Comparison of ENCODE assay signal across 8 mouse cellular contexts in genomic region chr5:49090122-49090680, GRCm38 (mm10).
DNase-seq lines count a peak whose midpoint lies in the region; ATAC-seq lines count a peak whose summit lies in the region.

No protein-coding gene starts in this region.

- no peaks in the 10 kb centered on the region for H3K9me3 ChIP-seq in intestine, embryonic 14.5 days (ENCODE audit: control insufficient read depth, low read length)
- no peaks in the 10 kb centered on the region for H3K9me3 ChIP-seq in midbrain, embryonic 10.5 days (replicated peaks)

- H3K27ac ChIP-seq in intestine, embryonic 14.5 days (ENCODE audit: low read depth), result no peak overlapping the region
- H3K27ac ChIP-seq in midbrain, embryonic 10.5 days (replicated peaks), result no peak overlapping the region

- 9% methylated on average over 6 of the region's 6 CpGs for WGBS in intestine, embryonic 14.5 days
- WGBS in midbrain, embryonic 10.5 days, result 15% methylated on average over 6 of the region's 6 CpGs

- no peak overlapping the region for H3K9ac ChIP-seq in intestine, embryonic 14.5 days (ENCODE audit: low read length)

- H3K27me3 ChIP-seq in intestine, embryonic 14.5 days (replicated peaks; ENCODE audit: control insufficient read depth, insufficient read depth, low read length), result no peaks in the 10 kb centered on the region
- no peaks in the 10 kb centered on the region for H3K27me3 ChIP-seq in midbrain, embryonic 10.5 days (ENCODE audit: low read depth, poor library complexity, severe bottlenecking)

- ATAC-seq in CD4-positive, CD25-positive, alpha-beta regulatory T cell, adult 4 months, result no peak
- peak; percentile 64 for ATAC-seq in intestine, embryonic 14.5 days (replicated peaks; ENCODE audit: low FRiP score, low TSS enrichment, low read depth)

- H3K4me3 ChIP-seq in intestine, embryonic 14.5 days (ENCODE audit: low read depth, low read length), result no peak overlapping the region
- no peak overlapping the region for H3K4me3 ChIP-seq in midbrain, embryonic 10.5 days

- H3K4me1 ChIP-seq in intestine, embryonic 14.5 days (replicated peaks; ENCODE audit: control insufficient read depth, insufficient read depth, low read length), result no peaks in the 10 kb centered on the region
- H3K4me1 ChIP-seq in midbrain, embryonic 10.5 days, result no peaks in the 10 kb centered on the region

- peak overlapping the region; percentile 36; the same call in 1 of the 2 replicates for H3K4me2 ChIP-seq in intestine, embryonic 14.5 days (ENCODE audit: low read length)

- no peaks in the 10 kb centered on the region for H3K36me3 ChIP-seq in intestine, embryonic 14.5 days (ENCODE audit: control insufficient read depth, insufficient read depth, low read length)
- no peaks in the 10 kb centered on the region for H3K36me3 ChIP-seq in midbrain, embryonic 10.5 days

- DNase-seq in CD4-positive, CD25-positive, alpha-beta regulatory T cell, adult 2 months (ENCODE audit: low read depth, low spot score), result peak; percentile 23
- peak; percentile 90 to 94 for DNase-seq in cerebellum, postnatal 25 days
- peak; percentile 49 for DNase-seq in gastrocnemius, adult 18-20 months (ENCODE audit: low spot score)
- peak; percentile 94 for DNase-seq in intestine, embryonic 14.5 days (ENCODE audit: low spot score)
- peak; percentile 73 to 95 for DNase-seq in left cerebral cortex, adult 8-10 months (ENCODE audit: low spot score in 2 of 2)
- peak; percentile 74 for DNase-seq in midbrain, embryonic 10.5 days (ENCODE audit: low spot score)
- peak; percentile 19 to 68 for DNase-seq in spleen, postnatal 4 days (ENCODE audit: low spot score in 2 of 2)

Comparison
In these comparisons a context has a peak if more than half of its experiments do, and no peak if none do; other contexts are left out.
1. DNase-seq: peak in every context shown above with its lines; median percentile 94 in intestine, embryonic 14.5 days; 92 in cerebellum, postnatal 25 days; 84 in left cerebral cortex, adult 8-10 months; 74 in midbrain, embryonic 10.5 days; 49 in gastrocnemius, adult 18-20 months; 44 in spleen, postnatal 4 days; 23 in CD4-positive, CD25-positive, alpha-beta regulatory T cell, adult 2 months.